Mouse (Mus musculus) hindlimb bud, embryonic 11.5 days (tissue): ENCODE measurements around the gene Atf1.

Source experiments
- DNase-seq: peaks from one replicate; pipeline ENCODE4 v3.0.0-alpha.2; 2012; ENCODE audit warnings: low read depth, low spot score; ENCODE audit errors: extremely low spot score

The Atf1 gene

DNA sequence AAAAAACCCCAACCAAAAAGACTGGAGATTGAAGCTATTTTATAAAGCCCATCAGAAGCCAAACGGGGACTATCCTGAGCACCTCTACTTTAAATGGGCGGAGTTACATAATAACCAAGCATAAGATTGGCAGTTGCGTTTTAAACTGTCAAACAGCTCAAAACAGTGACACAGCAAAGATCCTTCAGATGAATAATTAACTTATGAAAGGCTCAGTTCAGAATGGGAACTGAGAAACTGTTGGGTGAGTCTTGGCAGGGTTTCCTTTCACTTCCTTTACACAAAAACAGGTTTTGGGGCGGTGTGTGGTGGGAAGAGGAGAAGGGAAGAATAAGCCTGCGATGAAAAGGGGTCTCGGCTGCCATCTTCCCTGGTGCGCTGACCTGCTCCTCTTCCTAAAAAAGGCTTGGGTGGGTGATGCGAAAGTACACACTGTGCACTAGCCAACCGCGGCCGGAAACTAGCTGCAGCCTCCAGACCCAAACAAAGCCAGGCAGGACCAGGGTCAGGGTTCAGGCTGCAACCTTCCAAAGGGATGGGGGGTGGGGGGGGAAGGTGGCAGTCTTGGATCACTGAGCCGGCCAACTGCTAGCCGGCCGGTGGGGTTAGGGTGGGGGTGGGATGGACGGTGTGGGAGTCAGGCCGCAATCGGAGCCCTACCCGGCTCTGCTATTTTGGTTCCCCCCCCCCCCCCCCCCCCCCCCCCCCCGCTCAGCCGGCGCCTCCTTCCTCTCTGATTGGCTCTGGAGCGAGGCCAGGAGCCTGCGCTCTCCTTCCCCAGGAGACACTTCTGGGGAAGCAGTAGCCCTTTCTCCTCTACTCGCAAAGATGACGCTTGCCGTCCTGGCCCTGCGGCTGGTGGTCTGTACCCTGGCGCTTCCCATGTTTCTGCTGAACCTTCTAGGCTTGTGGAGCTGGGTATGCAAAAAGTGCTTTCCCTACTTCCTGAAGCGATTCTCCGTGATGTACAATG is 76.7 kb downstream of the Atf1 start, which contains the start of gene Mettl7a1:
TSS of gene Mettl7a1 (plus strand) at position 122 of the 973 bp plus-strand sequence.
- DNase-seq = no peak

DNA sequence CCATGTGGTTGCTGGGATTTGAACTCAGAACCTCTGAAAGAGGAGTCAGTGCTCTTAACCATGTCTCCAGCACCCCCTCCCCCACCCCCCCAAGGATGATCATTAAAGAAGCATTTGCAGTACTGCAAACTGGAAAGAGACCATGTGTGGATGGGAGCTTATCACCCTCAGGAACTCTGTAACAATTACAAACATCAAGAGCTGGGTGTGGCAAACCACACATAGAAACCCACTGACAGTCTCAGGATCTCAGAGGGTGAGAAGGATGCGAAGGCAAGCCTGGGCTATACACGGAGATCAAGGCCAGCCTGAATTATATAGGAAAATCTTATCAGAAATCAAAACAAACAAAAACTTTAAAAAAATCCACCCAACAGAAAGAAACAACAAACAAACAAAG is 78.6 kb downstream of the Atf1 start:
- no peak for DNase-seq

DNA sequence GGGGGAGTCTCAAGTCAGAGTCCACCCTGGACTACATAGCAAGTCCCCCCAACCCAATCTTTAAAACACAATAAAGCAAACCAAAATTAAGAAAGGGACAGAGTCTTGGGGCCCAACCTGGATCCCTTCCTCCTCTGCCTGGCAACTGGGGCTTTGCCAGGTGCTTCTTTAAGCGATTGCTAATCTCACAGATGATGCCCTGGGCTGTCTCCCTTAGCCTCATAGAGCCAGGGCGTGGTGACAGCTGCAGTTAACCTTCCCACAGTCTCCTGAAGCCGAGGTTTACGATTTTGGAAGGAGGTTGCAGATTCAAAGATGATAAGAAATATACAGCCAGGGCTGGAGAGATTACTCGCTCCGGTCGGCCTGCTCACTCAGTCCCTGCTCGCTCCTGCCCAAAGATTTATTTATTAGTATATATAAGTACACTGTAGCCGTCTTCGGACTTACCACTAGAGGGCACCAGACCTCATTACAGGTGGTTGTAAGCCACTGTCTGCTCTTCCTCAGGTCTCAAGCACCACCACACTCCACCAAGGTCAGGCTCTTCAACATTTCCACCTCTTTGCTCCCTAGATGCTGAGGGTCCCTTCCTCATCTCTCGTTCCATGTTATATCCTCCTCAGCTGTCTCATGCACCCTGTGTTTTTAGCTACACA is 79.9 kb downstream of the Atf1 start:
- peak; percentile 16 for DNase-seq
